Mouse (Mus musculus) heart, adult 2 months (tissue): Measurements from ENCODE around the gene Folr2. TPM values are rescaled to one million over a fixed set of nuclear protein-coding genes. Genes with fewer than 3 reads are reported as not detected.

ENCODE experiments used
- DNase-seq, 2 experiments: peaks; one replicate each; pipeline ENCODE4 v3.0.0; 2021
- H3K27ac ChIP-seq: fragments of 200-600 bp; 2 replicates; pipeline ENCODE4 v1.8.1; 2022
- H3K27me3 ChIP-seq: fragments of 200-500 bp; 2 replicates; pipeline ENCODE4 v1.6.1; 2012; ENCODE audit warnings: mild to moderate bottlenecking, low read length, inconsistent platforms, mixed read lengths; ENCODE audit not compliant: control insufficient read depth, insufficient read depth
- H3K36me3 ChIP-seq: fragments of 200-500 bp; 2 replicates; pipeline ENCODE4 v1.6.1; 2012; ENCODE audit warnings: low read length, inconsistent platforms; ENCODE audit not compliant: control insufficient read depth, insufficient read depth
- H3K4me1 ChIP-seq: fragments of 200-500 bp; 2 replicates; pipeline ENCODE4 v1.6.1; 2011; ENCODE audit warnings: low read length; ENCODE audit not compliant: control insufficient read depth, insufficient read depth
- H3K4me3 ChIP-seq: fragments of 200-600 bp; 2 replicates; pipeline ENCODE4 v1.8.1; 2022
- H3K79me2 ChIP-seq: fragments of 200-500 bp; replicated peaks from 2 replicates; pipeline ENCODE4 v1.6.1; 2012; ENCODE audit warnings: mild to moderate bottlenecking, inconsistent platforms, low read length, moderate library complexity, mixed read lengths; ENCODE audit not compliant: control insufficient read depth, insufficient read depth
- H3K9ac ChIP-seq: fragments of 200-500 bp; 2 replicates; pipeline ENCODE4 v1.6.1; 2012; ENCODE audit warnings: low read depth, mild to moderate bottlenecking, control low read depth, inconsistent platforms, low read length, mixed read lengths
- CTCF ChIP-seq: fragments of 200-600 bp; IDR thresholded peaks from 2 replicates; pipeline ENCODE4 v1.8.1; 2022; ENCODE audit warnings: antibody characterized with exemption, mild to moderate bottlenecking, moderate library complexity
- EP300 ChIP-seq: fragments of 200-500 bp; IDR thresholded peaks from 2 replicates; pipeline ENCODE4 v1.6.1; 2011; ENCODE audit warnings: low read depth, low read length, control low read depth; ENCODE audit not compliant: insufficient read depth
- POLR2A ChIP-seq: fragments of 200-500 bp; IDR thresholded peaks from 2 replicates; pipeline ENCODE4 v1.6.1; 2011; ENCODE audit warnings: mild to moderate bottlenecking, low read depth, low read length, control low read depth; ENCODE audit not compliant: insufficient read depth
- WGBS: fragments of 180-500 bp; shearing (Covaris S2); methylation state at CpG from one replicate; pipeline ENCODE4 v1.1.7; 2018; 5-methylcytosine and 5-hydroxymethylcytosine counted together
- intact Hi-C: fragments of 180-260 bp; cut with DNase I; formaldehyde crosslinking; loops from one replicate; pipeline ENCODE4 v1.15.1; 2025
- polyA plus RNA-seq: library from polyadenylated mRNA; depleted of rRNA; stranded (reverse); fragments of >200 nt; gene quantifications from 2 replicates; pipeline ENCODE4 v1.2.3, GENCODE M21; 2012
- total RNA-seq, 2 experiments: library from RNA; stranded (reverse); gene quantifications; 2 replicates each; pipeline ENCODE4 v1.2.3; 2021

Folr2 gene
- total and polyA plus RNA-seq, 3 experiments, result 5.2 to 23.1 (median 6.0) TPM

DNA sequence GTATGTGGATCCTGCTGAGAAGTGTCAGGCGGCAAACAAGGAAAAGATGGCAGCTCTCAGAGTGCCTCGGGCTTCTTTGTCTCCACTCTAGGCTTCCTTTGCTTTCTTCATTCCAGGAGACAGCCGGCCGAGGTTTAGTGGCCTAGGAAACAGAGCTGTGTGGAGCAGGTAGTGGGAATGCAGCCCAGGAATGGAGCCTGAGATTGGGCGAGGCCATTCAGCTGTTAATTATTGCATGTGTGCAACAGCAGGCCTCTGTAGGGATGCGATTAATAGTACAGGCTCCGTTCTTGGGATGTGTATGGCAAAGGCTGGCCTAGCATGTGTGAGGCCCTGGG is 12.1 kb upstream of the Folr2 start:
- no peak for DNase-seq
- Histone ChIP-seq H3K27me3 (no peaks in the 10 kb centered on the region), H3K36me3 (no peaks in the 10 kb centered on the region), H3K79me2 (no peaks in the 10 kb centered on the region), H3K27ac (no peak overlapping the region), H3K4me1 (peaks cover 5% of the 10 kb centered on the region), H3K4me3 (no peak overlapping the region), H3K9ac (no peak overlapping the region)
- WGBS, result 85% methylated on average over 7 of the region's 7 CpGs
- TF ChIP-seq POLR2A (no peak), CTCF (no peak), EP300 (no peak)
- intact Hi-C loops, result no loop called here

DNA sequence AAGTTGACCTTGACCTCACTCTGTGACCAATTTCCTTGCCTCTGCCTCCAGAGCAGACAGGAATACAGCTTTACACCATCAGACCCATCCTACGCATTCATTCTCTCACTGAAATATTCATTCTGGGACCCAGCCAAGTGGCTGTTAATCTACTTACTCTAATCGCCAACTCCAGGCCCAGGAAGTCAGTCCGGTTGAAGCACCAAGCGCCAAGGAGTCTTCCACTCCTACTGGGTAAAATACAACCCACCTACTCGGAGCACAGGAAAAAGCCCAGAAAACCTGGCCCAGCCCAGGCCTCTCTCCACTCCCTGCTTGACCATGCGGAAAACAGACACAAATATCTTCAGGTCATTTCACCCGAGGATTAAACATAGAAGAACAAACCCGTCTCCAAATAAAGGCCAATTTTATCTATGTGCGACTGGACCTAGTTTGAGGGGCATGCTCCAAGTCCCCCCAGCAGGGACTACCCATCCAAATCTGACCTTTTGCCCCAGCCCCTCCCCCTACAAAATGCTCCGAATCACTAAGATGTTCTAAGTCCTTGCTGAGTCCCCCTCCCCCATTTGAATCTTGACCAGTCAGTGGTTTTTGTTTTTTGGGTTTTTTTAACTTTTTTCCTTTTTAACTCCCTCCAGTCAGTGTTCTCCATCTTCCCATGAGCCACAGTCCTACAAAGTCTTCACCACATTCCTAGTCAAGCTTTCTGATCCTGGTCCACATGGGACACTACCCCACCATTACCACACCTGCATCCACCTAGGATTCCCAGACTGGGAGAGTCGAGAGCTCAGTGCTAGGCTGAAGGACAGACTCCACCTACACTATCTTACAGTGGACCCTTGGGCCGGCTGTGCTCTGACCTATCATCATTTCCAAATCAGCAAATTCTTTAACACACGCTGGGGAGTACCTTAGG is 11.5 kb upstream of the Folr2 start:
- intact Hi-C loops, result no loop called here
- WGBS, result 47% methylated on average over 13 of the region's 13 CpGs
- Histone ChIP-seq H3K4me1 (peaks cover 5% of the 10 kb centered on the region), H3K4me3 (no peak overlapping the region), H3K9ac (no peak overlapping the region), H3K27ac (no peak overlapping the region), H3K79me2 (no peaks in the 10 kb centered on the region), H3K27me3 (no peaks in the 10 kb centered on the region), H3K36me3 (no peaks in the 10 kb centered on the region)
- no peak for TF ChIP-seq EP300
- no peak for TF ChIP-seq CTCF
- TF ChIP-seq POLR2A, result no peak
- no peak for DNase-seq

GRCm38 (mm10) chr7:101867482-101867881 is 10.5 kb upstream of the Folr2 start:
- no peak for DNase-seq
- intact Hi-C loops, result no loop called here
- Histone ChIP-seq H3K36me3 (no peaks in the 10 kb centered on the region), H3K27ac (no peak overlapping the region), H3K9ac (no peak overlapping the region), H3K4me3 (no peak overlapping the region), H3K79me2 (no peaks in the 10 kb centered on the region), H3K4me1 (peaks cover 5% of the 10 kb centered on the region), H3K27me3 (no peaks in the 10 kb centered on the region)
- 96% methylated on average over 4 of the region's 4 CpGs for WGBS
- no peak for TF ChIP-seq POLR2A
- TF ChIP-seq CTCF, result no peak
- TF ChIP-seq EP300, result no peak

DNA sequence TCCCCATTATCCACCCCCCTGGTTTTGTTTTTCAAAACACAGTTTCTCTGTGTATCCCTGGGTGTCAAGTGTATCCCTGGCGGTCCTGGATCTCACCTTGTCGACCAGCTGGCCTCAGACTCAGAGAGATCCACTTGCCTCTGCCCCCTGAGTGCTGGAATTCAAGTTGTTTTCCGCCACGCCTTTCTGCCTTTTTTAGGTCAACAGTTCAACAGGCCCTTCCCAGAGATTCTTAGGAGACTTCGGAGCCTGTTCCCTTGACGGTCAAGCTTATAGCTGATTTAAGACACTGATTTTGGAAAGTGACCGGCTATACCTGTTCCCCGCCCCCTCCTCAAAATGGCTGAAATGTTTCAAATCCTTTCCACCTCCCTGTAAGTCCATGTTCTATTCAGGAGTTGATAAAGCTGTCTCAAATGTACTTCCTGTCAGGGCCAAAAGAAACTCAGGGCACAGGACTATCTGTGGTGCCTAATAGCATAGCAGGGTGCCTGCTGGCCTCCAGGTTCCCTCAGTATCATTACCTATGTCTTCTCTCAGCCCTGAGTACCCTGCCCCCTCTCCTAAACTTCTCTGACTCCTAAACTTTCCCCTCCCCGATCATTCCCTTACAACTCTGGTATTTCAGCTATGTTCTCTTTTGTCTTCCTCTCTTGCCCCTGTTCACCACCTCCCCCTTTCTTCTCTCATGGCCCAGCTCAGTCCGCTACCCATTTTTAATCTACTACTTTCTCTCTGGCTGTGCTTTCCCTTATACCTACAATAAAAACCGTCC is 9.7 kb upstream of the Folr2 start:
- Histone ChIP-seq H3K79me2 (no peaks in the 10 kb centered on the region), H3K4me3 (no peak overlapping the region), H3K9ac (no peak overlapping the region), H3K27me3 (no peaks in the 10 kb centered on the region), H3K36me3 (no peaks in the 10 kb centered on the region), H3K4me1 (peaks cover 5% of the 10 kb centered on the region), H3K27ac (no peak overlapping the region)
- TF ChIP-seq EP300 (no peak), CTCF (no peak), POLR2A (no peak)
- 92% methylated on average over 11 of the region's 11 CpGs for WGBS
- intact Hi-C loops, result no loop called here
- no peak for DNase-seq

GRCm38 (mm10) chr7:101863415-101863814 is 6.4 kb upstream of the Folr2 start, which contains the start of gene Anapc15:
Anapc15 (plus strand) TSS chr7:101863715.
- Histone ChIP-seq H3K79me2 (no peaks in the 10 kb centered on the region), H3K36me3 (no peaks in the 10 kb centered on the region), H3K4me3 (no peak within 1 kb of the TSS), H3K27ac (no peak within 1 kb of the TSS), H3K9ac (no peak within 1 kb of the TSS), H3K4me1 (peaks cover 3% of the 10 kb centered on the region; the same call in 1 of the 2 replicates), H3K27me3 (no peaks in the 10 kb centered on the region)
- intact Hi-C loops, result no loop called here
- TF ChIP-seq EP300 (no peak), POLR2A (no peak), CTCF (no peak)
- DNase-seq, result no peak
- 53% methylated on average over 3 of the region's 3 CpGs for WGBS

DNA sequence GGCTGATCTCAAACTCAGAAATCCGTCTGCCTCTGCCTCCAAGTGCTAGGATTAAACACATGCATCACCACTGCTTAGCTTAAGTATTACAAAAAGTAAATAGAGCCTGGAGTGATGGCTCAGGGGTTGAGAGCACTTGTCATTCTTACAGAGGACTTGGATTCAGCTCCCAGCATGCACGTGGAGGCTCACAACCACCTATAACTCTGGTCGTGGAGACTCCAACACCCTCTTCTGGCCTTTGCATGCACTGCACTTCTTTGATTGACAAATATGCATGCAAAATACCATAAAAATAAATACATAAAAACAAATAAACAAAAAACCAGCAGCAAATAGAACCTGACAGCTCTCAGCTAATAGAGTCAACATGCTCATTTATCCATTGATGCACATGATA is 5.3 kb upstream of the Folr2 start:
- no peak overlapping the region for H3K27ac ChIP-seq
- H3K4me3 ChIP-seq, result no peak overlapping the region
- no peak overlapping the region for H3K9ac ChIP-seq
- H3K4me1 ChIP-seq, result no peaks in the 10 kb centered on the region
- 83% methylated on average over 3 of the region's 3 CpGs for WGBS
- no peaks in the 10 kb centered on the region for H3K27me3 ChIP-seq
- intact Hi-C loops, result no loop called here
- no peak for DNase-seq
- no peaks in the 10 kb centered on the region for H3K79me2 ChIP-seq
- TF ChIP-seq CTCF (0 out of 2 replicates have a peak, but pooled peaks have one; percentile 3), POLR2A (no peak), EP300 (no peak)
- H3K36me3 ChIP-seq, result no peaks in the 10 kb centered on the region
